Mouse (Mus musculus): Measurements from ENCODE around the gene Ptcd3. TPM values are rescaled to one million over a fixed set of nuclear protein-coding genes. Genes with fewer than 3 reads are reported as not detected.
"Not testable (repeated sequence)": the region's sequence is repeated elsewhere in the genome, so short reads cannot be mapped to it uniquely, and the experiment has no call there.

Ptcd3 gene
- polyA plus RNA-seq, 1 experiment, result 8.9 TPM

- TF ChIP-seq POLR2A (IDR thresholded peaks at IDR 0.05; ENCODE audit: low read depth, low read length) (no peak), CTCF (IDR thresholded peaks at IDR 0.05; ENCODE audit: extremely low read depth, insufficient read depth, insufficient read length, insufficient replicate concordance) (no peak)
- no peaks in the 10 kb centered on the region for H3K27me3 ChIP-seq (ENCODE audit: control insufficient read depth, insufficient read depth, low read length)
- H3K4me1 ChIP-seq (ENCODE audit: control insufficient read depth, insufficient read depth, insufficient read length), result no peaks in the 10 kb centered on the region; the same call in 1 of the 2 replicates
- no peak overlapping the region for H3K27ac ChIP-seq (ENCODE audit: insufficient read depth, low read length)
- no peak for DNase-seq (ENCODE audit: low read depth in 1 of 2, low spot score in 2 of 2)
- H3K4me3 ChIP-seq (ENCODE audit: extremely low read depth, insufficient read depth, insufficient read length), result no peak overlapping the region
- H3K36me3 ChIP-seq (ENCODE audit: control insufficient read depth, insufficient read depth, low read length), result peaks cover 26% of the 10 kb centered on the region
- WGBS, result 87% methylated on average over 6 of the region's 6 CpGs
Measured at GRCm38 (mm10) chr6:71940912-71941311, 32.4 kb upstream of the Ptcd3 start.

GRCm38 (mm10) chr6:71935737-71936136, 27.2 kb upstream of the Ptcd3 start:
- 81% methylated on average over 2 of the region's 2 CpGs for WGBS

GRCm38 (mm10) chr6:71934081-71934556, 25.6 kb upstream of the Ptcd3 start:
- DNase-seq (ENCODE audit: low read depth in 1 of 2, low spot score in 2 of 2), result no peak

More at GRCm38 (mm10) chr6:71935737-71936136, 27.2 kb upstream of the Ptcd3 start:
- H3K4me3 ChIP-seq (ENCODE audit: extremely low read depth, insufficient read depth, insufficient read length), result no peak overlapping the region
- H3K27me3 ChIP-seq (ENCODE audit: control insufficient read depth, insufficient read depth, low read length), result no peaks in the 10 kb centered on the region
- TF ChIP-seq POLR2A (IDR thresholded peaks at IDR 0.05; ENCODE audit: low read depth, low read length) (no peak), CTCF (IDR thresholded peaks at IDR 0.05; ENCODE audit: extremely low read depth, insufficient read depth, insufficient read length, insufficient replicate concordance) (no peak)
- peaks cover 26% of the 10 kb centered on the region for H3K36me3 ChIP-seq (ENCODE audit: control insufficient read depth, insufficient read depth, low read length)
- DNase-seq (ENCODE audit: low read depth in 1 of 2, low spot score in 2 of 2), result no peak
- peaks cover 9% of the 10 kb centered on the region; the same call in 1 of the 2 replicates for H3K4me1 ChIP-seq (ENCODE audit: control insufficient read depth, insufficient read depth, insufficient read length)
- H3K27ac ChIP-seq (ENCODE audit: insufficient read depth, low read length), result no peak overlapping the region; the same call in 1 of the 2 replicates

DNA sequence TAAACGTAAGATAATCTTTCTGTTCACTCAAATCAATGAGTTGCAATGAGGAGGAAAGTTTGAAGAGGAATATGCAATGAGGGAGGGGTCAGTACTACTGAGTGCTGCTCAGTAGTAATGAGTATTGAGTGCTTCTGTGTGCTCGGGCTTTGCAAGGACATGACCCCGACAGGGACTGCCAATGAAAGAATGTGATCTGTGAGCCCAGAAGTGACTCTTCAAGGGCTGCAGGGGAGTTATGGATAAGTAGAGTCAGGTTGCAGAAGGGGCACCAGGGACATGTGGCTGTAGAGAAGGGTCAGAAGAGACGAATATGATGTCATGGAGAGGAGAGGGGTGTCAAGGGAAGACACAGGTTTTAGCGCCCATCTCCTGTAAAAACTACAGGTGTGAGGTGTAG, 23.8 kb upstream of the Ptcd3 start:
- Histone ChIP-seq H3K4me1 (ENCODE audit: control insufficient read depth, insufficient read depth, insufficient read length) (peaks cover 21% of the 10 kb centered on the region; the same call in 1 of the 2 replicates), H3K27ac (ENCODE audit: insufficient read depth, low read length) (no peak overlapping the region), H3K27me3 (ENCODE audit: control insufficient read depth, insufficient read depth, low read length) (no peaks in the 10 kb centered on the region), H3K4me3 (ENCODE audit: extremely low read depth, insufficient read depth, insufficient read length) (no peak overlapping the region), H3K36me3 (ENCODE audit: control insufficient read depth, insufficient read depth, low read length) (peaks cover 16% of the 10 kb centered on the region)
- TF ChIP-seq CTCF (IDR thresholded peaks at IDR 0.05; ENCODE audit: extremely low read depth, insufficient read depth, insufficient read length, insufficient replicate concordance), result no peak
- no peak for TF ChIP-seq POLR2A (IDR thresholded peaks at IDR 0.05; ENCODE audit: low read depth, low read length)
- no peak for DNase-seq (ENCODE audit: low read depth in 1 of 2, low spot score in 2 of 2)
- WGBS, result 92% methylated on average over 5 of the region's 5 CpGs

More at GRCm38 (mm10) chr6:71934081-71934556, 25.6 kb upstream of the Ptcd3 start:
- Histone ChIP-seq H3K27ac (ENCODE audit: insufficient read depth, low read length) (peak overlapping the region; percentile 55), H3K27me3 (ENCODE audit: control insufficient read depth, insufficient read depth, low read length) (no peaks in the 10 kb centered on the region), H3K4me1 (ENCODE audit: control insufficient read depth, insufficient read depth, insufficient read length) (peaks cover 21% of the 10 kb centered on the region; the same call in 1 of the 2 replicates), H3K36me3 (ENCODE audit: control insufficient read depth, insufficient read depth, low read length) (peaks cover 24% of the 10 kb centered on the region), H3K4me3 (ENCODE audit: extremely low read depth, insufficient read depth, insufficient read length) (no peak overlapping the region)
- no peak for TF ChIP-seq POLR2A (IDR thresholded peaks at IDR 0.05; ENCODE audit: low read depth, low read length)
- no peak for TF ChIP-seq CTCF (IDR thresholded peaks at IDR 0.05; ENCODE audit: extremely low read depth, insufficient read depth, insufficient read length, insufficient replicate concordance)
- WGBS, result 53% methylated on average over 2 of the region's 2 CpGs

DNA sequence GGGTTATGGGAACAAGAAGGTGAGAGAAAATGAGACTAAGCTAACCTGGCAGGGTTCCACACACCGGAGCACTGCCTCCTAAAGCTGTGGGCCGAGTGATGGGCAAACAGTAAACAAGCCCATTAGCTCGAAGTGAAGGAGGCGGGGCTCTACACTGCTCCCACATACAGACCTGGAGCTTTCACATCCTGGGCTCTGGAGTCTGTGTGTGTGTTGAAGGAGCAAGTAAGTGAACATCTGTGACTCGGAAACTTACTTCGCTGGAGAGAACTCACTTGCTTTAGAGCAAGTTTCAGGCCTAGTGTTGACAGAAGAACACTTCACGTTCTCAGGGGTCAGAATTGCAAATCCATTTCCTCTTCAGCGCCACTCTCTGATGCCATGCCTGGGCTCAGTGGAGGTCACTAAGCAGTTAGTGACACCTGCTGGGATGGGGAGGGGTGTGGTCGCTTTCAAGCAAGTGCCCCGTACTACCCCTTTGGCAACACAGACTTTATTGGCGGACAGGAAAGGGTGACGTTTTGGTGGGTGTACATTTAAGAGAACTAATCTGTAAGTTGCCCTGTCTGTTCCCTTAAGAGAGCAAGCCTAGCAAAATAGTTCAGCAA, 22.4 kb upstream of the Ptcd3 start:
- no peak for TF ChIP-seq CTCF (IDR thresholded peaks at IDR 0.05; ENCODE audit: extremely low read depth, insufficient read depth, insufficient read length, insufficient replicate concordance)
- TF ChIP-seq POLR2A (IDR thresholded peaks at IDR 0.05; ENCODE audit: low read depth, low read length), result no peak
- Histone ChIP-seq H3K4me3 (ENCODE audit: extremely low read depth, insufficient read depth, insufficient read length) (no peak overlapping the region), H3K27ac (ENCODE audit: insufficient read depth, low read length) (peak overlapping the region; percentile 51), H3K27me3 (ENCODE audit: control insufficient read depth, insufficient read depth, low read length) (no peaks in the 10 kb centered on the region), H3K4me1 (ENCODE audit: control insufficient read depth, insufficient read depth, insufficient read length) (peaks cover 21% of the 10 kb centered on the region; the same call in 1 of the 2 replicates), H3K36me3 (ENCODE audit: control insufficient read depth, insufficient read depth, low read length) (peaks cover 17% of the 10 kb centered on the region)
- peak in 1 of 2 experiments; percentile 16 for DNase-seq (ENCODE audit: low read depth in 1 of 2, low spot score in 2 of 2)
- 61% methylated on average over 12 of the region's 12 CpGs for WGBS

- 41% methylated on average over 10 of the region's 10 CpGs for WGBS
- H3K36me3 ChIP-seq (ENCODE audit: control insufficient read depth, insufficient read depth, low read length), result peaks cover 17% of the 10 kb centered on the region
- H3K4me1 ChIP-seq (ENCODE audit: control insufficient read depth, insufficient read depth, insufficient read length), result peaks cover 21% of the 10 kb centered on the region; the same call in 1 of the 2 replicates
- DNase-seq (ENCODE audit: low read depth in 1 of 2, low spot score in 2 of 2), result peak in 1 of 2 experiments; percentile 59
- H3K27me3 ChIP-seq (ENCODE audit: control insufficient read depth, insufficient read depth, low read length), result no peaks in the 10 kb centered on the region
- H3K4me3 ChIP-seq (ENCODE audit: extremely low read depth, insufficient read depth, insufficient read length), result no peak overlapping the region
- peak overlapping the region; percentile 51 for H3K27ac ChIP-seq (ENCODE audit: insufficient read depth, low read length)
- TF ChIP-seq CTCF (IDR thresholded peaks at IDR 0.05; ENCODE audit: extremely low read depth, insufficient read depth, insufficient read length, insufficient replicate concordance), result no peak
- no peak for TF ChIP-seq POLR2A (IDR thresholded peaks at IDR 0.05; ENCODE audit: low read depth, low read length)
Measured at GRCm38 (mm10) chr6:71930053-71930452, 21.5 kb upstream of the Ptcd3 start.

DNA sequence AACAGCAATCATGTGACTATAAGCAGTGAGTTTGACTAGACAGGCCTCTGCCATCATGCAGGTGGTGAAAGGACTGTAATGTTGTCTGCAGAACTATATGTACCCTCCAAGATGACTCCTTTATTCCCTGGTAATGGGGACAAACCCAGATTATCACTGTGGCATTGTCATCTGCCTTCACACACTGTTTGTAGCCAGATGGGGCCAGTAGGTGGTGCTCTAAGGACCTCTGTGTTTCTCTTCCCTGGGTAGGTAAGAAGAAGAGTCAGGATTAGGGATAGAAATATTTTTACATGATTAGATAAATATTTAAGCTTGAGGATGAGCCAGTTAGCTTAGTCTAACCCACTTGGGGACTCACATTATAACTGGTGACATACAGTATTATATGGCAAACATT, 19.4 kb upstream of the Ptcd3 start:
- Histone ChIP-seq H3K4me3 (ENCODE audit: extremely low read depth, insufficient read depth, insufficient read length) (no peak overlapping the region), H3K4me1 (ENCODE audit: control insufficient read depth, insufficient read depth, insufficient read length) (peaks cover 17% of the 10 kb centered on the region; the same call in 1 of the 2 replicates), H3K36me3 (ENCODE audit: control insufficient read depth, insufficient read depth, low read length) (peaks cover 14% of the 10 kb centered on the region), H3K27ac (ENCODE audit: insufficient read depth, low read length) (no peak overlapping the region), H3K27me3 (ENCODE audit: control insufficient read depth, insufficient read depth, low read length) (no peaks in the 10 kb centered on the region)
- TF ChIP-seq POLR2A (IDR thresholded peaks at IDR 0.05; ENCODE audit: low read depth, low read length) (no peak), CTCF (IDR thresholded peaks at IDR 0.05; ENCODE audit: extremely low read depth, insufficient read depth, insufficient read length, insufficient replicate concordance) (peak; percentile 30; the same call in 1 of the 2 replicates)
- peak in 1 of 2 experiments; percentile 53 for DNase-seq (ENCODE audit: low read depth in 1 of 2, low spot score in 2 of 2)

DNA sequence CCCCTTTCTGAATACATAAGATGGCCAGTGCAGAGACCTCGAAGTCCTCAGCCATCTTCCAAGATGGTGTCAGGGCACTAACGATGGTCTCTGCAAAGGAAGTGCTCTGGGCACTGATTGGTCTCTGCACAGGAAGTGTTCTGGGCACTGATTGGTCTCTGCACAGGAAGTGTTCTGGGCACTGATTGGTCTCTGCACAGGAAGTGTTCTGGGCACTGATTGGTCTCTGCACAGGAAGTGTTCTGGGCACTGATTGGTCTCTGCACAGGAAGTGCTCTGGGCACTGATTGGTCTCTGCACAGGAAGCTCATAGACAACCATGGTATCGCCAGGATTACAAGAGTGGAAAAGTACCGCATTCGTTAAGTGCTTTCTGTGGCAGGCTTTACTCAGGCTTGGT, 16.7 kb upstream of the Ptcd3 start:
- DNase-seq (ENCODE audit: low read depth in 1 of 2, low spot score in 2 of 2); H3K27ac ChIP-seq (ENCODE audit: insufficient read depth, low read length); H3K4me1 ChIP-seq (ENCODE audit: control insufficient read depth, insufficient read depth, insufficient read length); H3K27me3 ChIP-seq (ENCODE audit: control insufficient read depth, insufficient read depth, low read length); H3K4me3 ChIP-seq (ENCODE audit: extremely low read depth, insufficient read depth, insufficient read length): not testable (repeated sequence)
- H3K36me3 ChIP-seq (ENCODE audit: control insufficient read depth, insufficient read depth, low read length), result peaks cover 16% of the 10 kb centered on the region
- WGBS, result 54% methylated on average over 5 of the region's 5 CpGs

Data from spleen, adult 2 months (tissue).